Mouse (Mus musculus) right cerebral cortex, postnatal 4 days (tissue): ENCODE data around the gene Atp13a5.

Source experiments
- DNase-seq: peaks from one replicate; pipeline ENCODE4 v3.0.0-alpha.2; 2022

Atp13a5 gene

GRCm38 (mm10) chr16:29201146-29201545, 177.4 kb downstream of the Atp13a5 start:
- no peak for DNase-seq

GRCm38 (mm10) chr16:29198461-29198860, 180.1 kb downstream of the Atp13a5 start:
- peak; percentile 27 for DNase-seq

GRCm38 (mm10) chr16:29195156-29195555, 183.4 kb downstream of the Atp13a5 start:
- no peak for DNase-seq

- DNase-seq: no peak
Measured at GRCm38 (mm10) chr16:29193981-29194380, 184.6 kb downstream of the Atp13a5 start.

- no peak for DNase-seq
Measured at GRCm38 (mm10) chr16:29192911-29193310, 185.6 kb downstream of the Atp13a5 start.
